Mouse (Mus musculus): ENCODE measurements at regions not wholly inside any gene's neighbourhood (a gene's known extent, or its start where the extent isn't known, plus 50 kb on each side); places are given as distances from the start of the nearest gene placed in this dataset.
A peak's percentile ranks its signal among the peaks of the same experiment; 100 is the strongest.
"Not testable (repeated sequence)": the region's sequence is repeated elsewhere in the genome, so short reads cannot be mapped to it uniquely, and the experiment has no call there.

- not testable (repeated sequence) for ATAC-seq
Observed at GRCm38 (mm10) chr5:109842186-109842978, 80.8 kb upstream of the Gm15446 start.

DNA sequence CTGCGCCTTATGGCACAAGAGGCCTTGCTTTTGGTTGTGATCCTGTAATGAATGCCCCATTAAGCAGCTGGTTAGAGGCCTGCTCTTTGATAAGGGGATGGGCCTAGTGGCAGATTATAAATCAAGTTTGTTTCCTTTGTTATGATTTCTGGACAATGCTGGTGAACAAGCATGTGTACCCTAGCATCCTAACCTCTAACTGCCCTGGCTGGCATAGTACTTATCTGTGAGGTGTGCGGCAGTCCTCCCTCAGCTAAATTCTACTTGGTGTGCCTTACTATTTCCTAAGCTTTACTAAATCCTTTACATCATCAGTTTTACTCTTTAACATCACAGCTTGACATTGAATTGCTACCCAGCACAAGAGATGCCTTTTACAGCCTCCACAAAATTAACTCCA is 79.0 kb upstream of the Gm15446 start:
- not testable (repeated sequence) for ATAC-seq

DNA sequence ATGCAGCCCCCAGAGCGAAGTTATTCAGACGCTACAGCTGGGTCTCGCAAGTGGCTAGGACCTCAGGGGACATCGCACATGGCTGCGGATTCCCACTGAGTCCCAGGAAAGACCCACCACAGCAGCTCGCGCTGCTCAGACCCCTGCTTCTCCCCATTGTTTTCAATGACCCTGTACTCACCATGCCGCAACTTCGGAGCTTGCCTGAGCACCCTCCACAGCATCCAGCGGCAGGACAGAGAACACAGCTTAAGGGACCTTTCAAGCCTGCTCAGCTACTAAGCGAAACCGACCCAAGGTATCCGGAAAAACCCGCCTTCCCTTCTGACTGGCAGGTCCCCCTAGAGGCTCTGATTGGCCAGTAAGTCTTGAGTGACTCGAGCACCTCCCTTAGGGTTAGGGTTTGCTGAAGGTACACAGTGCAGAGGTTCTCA is 78.4 kb upstream of the Gm15446 start:
- peak; percentile 99 for ATAC-seq

GRCm38 (mm10) chr5:109851225-109851624 is 72.0 kb upstream of the Gm15446 start:
- not testable (repeated sequence) for ATAC-seq

GRCm38 (mm10) chr5:109860402-109860801 is 62.8 kb upstream of the Gm15446 start:
- ATAC-seq, result no peak

DNA sequence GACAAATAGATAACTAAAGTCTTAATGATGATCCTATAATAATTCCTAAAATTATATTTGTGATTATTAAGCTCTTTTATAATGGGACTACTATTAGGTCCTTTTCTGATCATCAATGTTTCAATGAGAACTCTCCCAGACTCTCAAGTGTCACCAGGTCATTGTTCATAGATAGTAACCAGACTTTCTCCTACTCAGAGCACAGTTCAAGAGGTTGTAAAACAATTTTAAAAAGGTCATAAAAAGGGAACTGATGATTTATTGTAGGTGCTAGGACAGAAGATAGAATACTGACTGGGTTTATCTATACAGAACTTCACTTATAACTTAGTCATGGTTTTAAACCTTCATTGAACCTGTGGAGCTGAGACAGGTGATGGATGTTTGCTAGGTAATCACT is 58.7 kb upstream of the Gm15446 start:
- not testable (repeated sequence) for ATAC-seq

- no peak for ATAC-seq
Observed at GRCm38 (mm10) chr5:109865628-109866027, 57.6 kb upstream of the Gm15446 start.

GRCm38 (mm10) chr5:109866337-109867126 is 56.7 kb upstream of the Gm15446 start:
- ATAC-seq, result peak; percentile 99

- not testable (repeated sequence) for ATAC-seq
Observed at GRCm38 (mm10) chr5:109867221-109867620, 56.0 kb upstream of the Gm15446 start.

All from CD4-positive, CD25-positive, alpha-beta regulatory T cell, adult 4 months (primary cell).